In genomic region chr9:60517148-60517547, GRCm38 (mm10) we compare ENCODE assay signal across 17 mouse cellular contexts. TPM values are rescaled to one million over a fixed set of nuclear protein-coding genes. Genes with fewer than 3 reads are reported as not detected.
DNase-seq lines count a peak whose midpoint lies in the region; ATAC-seq and TF ChIP-seq lines count a peak whose summit lies in the region.
"Had no signal": no experiment of that assay in that cellular context is flagged by ENCODE, and none has a peak within 500 bp of the region (broad histone marks: within the 10 kb centered on the region; RNA-seq: fewer than 3 reads in every experiment).

No protein-coding gene starts in this region.

- no peak overlapping the region for H3K4me2 ChIP-seq in midbrain, embryonic 11.5 days
- no peak overlapping the region for H3K4me2 ChIP-seq in midbrain, embryonic 13.5 days (replicated peaks)
- no peak overlapping the region for H3K4me2 ChIP-seq in kidney, embryonic 16.5 days (replicated peaks; ENCODE audit: low read depth, low read length)
- no peak overlapping the region for H3K4me2 ChIP-seq in stomach, postnatal 0 days (replicated peaks; ENCODE audit: low read depth)
- H3K4me2 ChIP-seq: embryonic facial prominence, embryonic 15.5 days had no signal

- no peak for DNase-seq in heart, embryonic 10.5 days (ENCODE audit: low spot score)
- no peak for DNase-seq in heart, adult 2 months
- peak; percentile 84 for DNase-seq in midbrain, embryonic 11.5 days (ENCODE audit: low spot score, missing footprints)
- DNase-seq in stomach, postnatal 0 days (ENCODE audit: low spot score): no peak
- DNase-seq in thymus, postnatal 25 days: no peak
- DNase-seq: B cell, adult 2 months; cerebellum, postnatal 10 days; forebrain, postnatal 0 days; gastrocnemius, postnatal 25 days; lung, adult 18-20 months; right cerebral cortex, postnatal 14 days had no signal

- peaks cover 6% of the 10 kb centered on the region; the same call in 1 of the 2 replicates for H3K36me3 ChIP-seq in heart, embryonic 10.5 days
- H3K36me3 ChIP-seq in heart, adult 2 months (ENCODE audit: control insufficient read depth, insufficient read depth, low read length): no peaks in the 10 kb centered on the region
- H3K36me3 ChIP-seq in midbrain, embryonic 11.5 days (ENCODE audit: control insufficient read depth, insufficient read depth, low read length): no peaks in the 10 kb centered on the region
- no peaks in the 10 kb centered on the region; the same call in 1 of the 2 replicates for H3K36me3 ChIP-seq in midbrain, embryonic 13.5 days
- peaks cover 6% of the 10 kb centered on the region for H3K36me3 ChIP-seq in kidney, embryonic 16.5 days (ENCODE audit: insufficient read depth, low read length)
- no peaks in the 10 kb centered on the region for H3K36me3 ChIP-seq in stomach, postnatal 0 days (ENCODE audit: control insufficient read depth, insufficient read depth, low read length)
- H3K36me3 ChIP-seq: embryonic facial prominence, embryonic 15.5 days had no signal

- peaks cover 13% of the 10 kb centered on the region for H3K27me3 ChIP-seq in heart, embryonic 10.5 days (ENCODE audit: insufficient read depth, poor library complexity, severe bottlenecking)
- H3K27me3 ChIP-seq in heart, adult 2 months (ENCODE audit: control insufficient read depth, insufficient read depth, low read length): no peaks in the 10 kb centered on the region
- H3K27me3 ChIP-seq in midbrain, embryonic 11.5 days (ENCODE audit: control insufficient read depth, insufficient read depth, low read length): peaks cover 19% of the 10 kb centered on the region
- peaks cover 30% of the 10 kb centered on the region for H3K27me3 ChIP-seq in midbrain, embryonic 13.5 days
- H3K27me3 ChIP-seq in kidney, embryonic 16.5 days (ENCODE audit: insufficient read depth, low read length): no peaks in the 10 kb centered on the region; the same call in 1 of the 2 replicates
- no peaks in the 10 kb centered on the region for H3K27me3 ChIP-seq in stomach, postnatal 0 days (ENCODE audit: control insufficient read depth, insufficient read depth, low read length)

- ATAC-seq in midbrain, embryonic 11.5 days (ENCODE audit: low FRiP score): no peak
- no peak for ATAC-seq in midbrain, embryonic 13.5 days
- ATAC-seq in kidney, embryonic 16.5 days (ENCODE audit: low FRiP score, low TSS enrichment): peak; percentile 18
- no peak for ATAC-seq in stomach, postnatal 0 days (ENCODE audit: low FRiP score, low TSS enrichment)
- ATAC-seq in erythroid progenitor cell, adult 5-6 weeks (replicated peaks; ENCODE audit: low FRiP score, poor library complexity, severe bottlenecking): no peak
- ATAC-seq: forebrain, postnatal 0 days; inflammation-experienced regulatory T-cells, adult 6 months had no signal

- no peak for TF ChIP-seq POLR2A in heart, adult 2 months (IDR thresholded peaks at IDR 0.05; ENCODE audit: insufficient read depth, low read depth, low read length)

- no peak overlapping the region for H3K9ac ChIP-seq in heart, adult 2 months (ENCODE audit: low read depth, low read length)
- no peak overlapping the region for H3K9ac ChIP-seq in midbrain, embryonic 11.5 days (ENCODE audit: low read length)
- no peak overlapping the region for H3K9ac ChIP-seq in midbrain, embryonic 13.5 days (replicated peaks)
- H3K9ac ChIP-seq in kidney, embryonic 16.5 days (replicated peaks; ENCODE audit: low read length): no peak overlapping the region
- H3K9ac ChIP-seq in stomach, postnatal 0 days (ENCODE audit: low read length): peak overlapping the region; percentile 23; the same call in 1 of the 2 replicates
- H3K9ac ChIP-seq: embryonic facial prominence, embryonic 15.5 days; forebrain, postnatal 0 days had no signal

- peaks cover 76% of the 10 kb centered on the region for H3K4me1 ChIP-seq in heart, embryonic 10.5 days
- H3K4me1 ChIP-seq in heart, adult 2 months (ENCODE audit: control insufficient read depth, insufficient read depth, low read length): peaks cover 1% of the 10 kb centered on the region; the same call in 1 of the 2 replicates
- H3K4me1 ChIP-seq in midbrain, embryonic 11.5 days (ENCODE audit: control insufficient read depth, insufficient read depth, low read length): peaks cover 33% of the 10 kb centered on the region
- peaks cover 63% of the 10 kb centered on the region for H3K4me1 ChIP-seq in midbrain, embryonic 13.5 days (replicated peaks)
- H3K4me1 ChIP-seq in kidney, embryonic 16.5 days (ENCODE audit: insufficient read depth, low read length): peaks cover 69% of the 10 kb centered on the region
- peaks cover 7% of the 10 kb centered on the region; the same call in 1 of the 2 replicates for H3K4me1 ChIP-seq in stomach, postnatal 0 days (replicated peaks; ENCODE audit: control insufficient read depth, insufficient read depth)

- peak overlapping the region; percentile 65 for H3K27ac ChIP-seq in heart, embryonic 10.5 days
- H3K27ac ChIP-seq in heart, adult 2 months: no peak overlapping the region
- H3K27ac ChIP-seq in midbrain, embryonic 11.5 days (ENCODE audit: low read depth, low read length): no peak overlapping the region
- no peak overlapping the region for H3K27ac ChIP-seq in midbrain, embryonic 13.5 days
- no peak overlapping the region for H3K27ac ChIP-seq in kidney, embryonic 16.5 days (ENCODE audit: low read length)
- H3K27ac ChIP-seq in stomach, postnatal 0 days (replicated peaks): no peak overlapping the region
- H3K27ac ChIP-seq: embryonic facial prominence, embryonic 15.5 days; limb, embryonic 10.5 days had no signal

- no peak for TF ChIP-seq CTCF in heart, adult 2 months (IDR thresholded peaks at IDR 0.05)
- no peak for TF ChIP-seq CTCF in stomach, postnatal 0 days (IDR thresholded peaks at IDR 0.05; ENCODE audit: low read depth)

- no peaks in the 10 kb centered on the region for H3K9me3 ChIP-seq in heart, embryonic 10.5 days
- no peaks in the 10 kb centered on the region for H3K9me3 ChIP-seq in midbrain, embryonic 11.5 days (ENCODE audit: control insufficient read depth, low read length)
- H3K9me3 ChIP-seq in midbrain, embryonic 13.5 days: no peaks in the 10 kb centered on the region
- no peaks in the 10 kb centered on the region for H3K9me3 ChIP-seq in kidney, embryonic 16.5 days (ENCODE audit: low read length)
- H3K9me3 ChIP-seq in stomach, postnatal 0 days (ENCODE audit: control insufficient read depth, low read length): no peaks in the 10 kb centered on the region
- H3K9me3 ChIP-seq: embryonic facial prominence, embryonic 15.5 days; limb, embryonic 10.5 days had no signal

- H3K79me2 ChIP-seq in heart, adult 2 months (replicated peaks; ENCODE audit: control insufficient read depth, insufficient read depth, low read length): no peaks in the 10 kb centered on the region

- intact Hi-C loops in heart, adult 2 months (cut with DNase I): no loop called here

- no peak for TF ChIP-seq EP300 in heart, adult 2 months (IDR thresholded peaks at IDR 0.05; ENCODE audit: insufficient read depth, low read depth, low read length)
- TF ChIP-seq EP300 in stomach, postnatal 0 days (optimal IDR thresholded peaks at IDR 0.05): no peak

- WGBS in heart, embryonic 10.5 days: 8% methylated on average over 4 of the region's 4 CpGs
- WGBS in heart, adult 2 months: 62% methylated on average over 4 of the region's 4 CpGs
- WGBS in midbrain, embryonic 11.5 days: 4% methylated on average over 4 of the region's 4 CpGs
- WGBS in midbrain, embryonic 13.5 days: 16% methylated on average over 4 of the region's 4 CpGs
- 10% methylated on average over 4 of the region's 4 CpGs for WGBS in kidney, embryonic 16.5 days
- 62% methylated on average over 4 of the region's 4 CpGs for WGBS in stomach, postnatal 0 days

- 0 out of 2 replicates have a peak overlapping the region, but pooled peaks have one; percentile 8 for H3K4me3 ChIP-seq in heart, embryonic 10.5 days
- H3K4me3 ChIP-seq in heart, adult 2 months: no peak overlapping the region
- H3K4me3 ChIP-seq in midbrain, embryonic 11.5 days (ENCODE audit: low read depth, low read length): no peak overlapping the region
- H3K4me3 ChIP-seq in midbrain, embryonic 13.5 days (replicated peaks): no peak overlapping the region
- H3K4me3 ChIP-seq in kidney, embryonic 16.5 days (ENCODE audit: low read length): no peak overlapping the region
- no peak overlapping the region for H3K4me3 ChIP-seq in stomach, postnatal 0 days (ENCODE audit: low read depth, low read length)
- H3K4me3 ChIP-seq: embryonic facial prominence, embryonic 15.5 days; limb, embryonic 10.5 days had no signal

RNA-seq across cellular contexts. Expression of gene Thsd4, which starts 4.7 kb away (rescaled TPM):
- polyA plus RNA-seq in heart, embryonic 10.5 days (2016; fragmentation: Nextera tagmentation; extraction: Ambion mirVana): 19.5 and 24.2 TPM in 2 replicates
- total RNA-seq in heart, adult 2 months (2021): 1 to 10 TPM; 4.3 to 5.2 TPM
- polyA plus RNA-seq in heart, adult 2 months (2012; rRNA removed): 3.5 and 5.8 TPM in 2 replicates
- polyA plus RNA-seq in midbrain, embryonic 11.5 days (2014; fragmentation: Nextera tagmentation; extraction: Ambion mirVana): 6.3 and 6.4 TPM in 2 replicates
- 8.0 and 9.9 TPM in 2 replicates for polyA plus RNA-seq in midbrain, embryonic 13.5 days (2015; fragmentation: Nextera tagmentation; extraction: Ambion mirVana)
- polyA plus RNA-seq in kidney, embryonic 16.5 days (2015; fragmentation: Nextera tagmentation; extraction: Ambion mirVana): 24.5 and 27.8 TPM in 2 replicates
- polyA plus RNA-seq in stomach, postnatal 0 days (2015; fragmentation: Nextera tagmentation; extraction: Ambion mirVana): 9.6 and 10.7 TPM in 2 replicates
- not detected in 2 replicates for total RNA-seq in erythroid progenitor cell, adult 5-6 weeks (2015; ENCODE audit: low replicate concordance)
- total RNA-seq in erythroid progenitor cell, adult 5-6 weeks (2017; ENCODE audit: low replicate concordance): not detected in 2 replicates
- polyA plus RNA-seq: inflammation-experienced regulatory T-cells, adult 6 months had no signal
